Mouse (Mus musculus): ENCODE results near the gene Cenpv. TPM values are rescaled to one million over a fixed set of nuclear protein-coding genes. Genes with fewer than 3 reads are reported as not detected.

Gene Cenpv
- polyA plus RNA-seq, 1 experiment: 57.3 TPM

GRCm38 (mm10) chr11:62573959-62574702 is 35.1 kb upstream of the Cenpv start, which contains the start of gene Trpv2:
TSS of gene Trpv2 (plus strand) at chr11:62574486.
- H3K27ac ChIP-seq (ENCODE audit: insufficient read depth, low read length): no peak within 1 kb of the TSS
- TF ChIP-seq POLR2A (IDR thresholded peaks at IDR 0.05; ENCODE audit: extremely low read depth, insufficient read depth, low read length) (no peak), CTCF (IDR thresholded peaks at IDR 0.05; ENCODE audit: extremely low read depth, insufficient read depth, low read length) (no peak)
- H3K4me1 ChIP-seq (ENCODE audit: control insufficient read depth, insufficient read depth, low read length): no peaks in the 10 kb centered on the region
- peak within 1 kb of the TSS; percentile 63 for H3K4me3 ChIP-seq (ENCODE audit: insufficient read depth, low read length)

GRCm38 (mm10) chr11:62568300-62568699 is 29.2 kb upstream of the Cenpv start:
- Histone ChIP-seq H3K27ac (ENCODE audit: insufficient read depth, low read length) (no peak overlapping the region), H3K4me3 (ENCODE audit: insufficient read depth, low read length) (no peak overlapping the region), H3K4me1 (ENCODE audit: control insufficient read depth, insufficient read depth, low read length) (no peaks in the 10 kb centered on the region)
- no peak for TF ChIP-seq POLR2A (IDR thresholded peaks at IDR 0.05; ENCODE audit: extremely low read depth, insufficient read depth, low read length)
- TF ChIP-seq CTCF (IDR thresholded peaks at IDR 0.05; ENCODE audit: extremely low read depth, insufficient read depth, low read length): no peak

- H3K4me1 ChIP-seq (ENCODE audit: control insufficient read depth, insufficient read depth, low read length): no peaks in the 10 kb centered on the region
- H3K4me3 ChIP-seq (ENCODE audit: insufficient read depth, low read length): no peak overlapping the region
- TF ChIP-seq CTCF (IDR thresholded peaks at IDR 0.05; ENCODE audit: extremely low read depth, insufficient read depth, low read length): no peak
- no peak for TF ChIP-seq POLR2A (IDR thresholded peaks at IDR 0.05; ENCODE audit: extremely low read depth, insufficient read depth, low read length)
- H3K27ac ChIP-seq (ENCODE audit: insufficient read depth, low read length): no peak overlapping the region
These were observed 27.1 kb upstream of the Cenpv start for GRCm38 (mm10) chr11:62566211-62566610.

- no peak for TF ChIP-seq POLR2A (IDR thresholded peaks at IDR 0.05; ENCODE audit: extremely low read depth, insufficient read depth, low read length)
- TF ChIP-seq CTCF (IDR thresholded peaks at IDR 0.05; ENCODE audit: extremely low read depth, insufficient read depth, low read length): no peak
- H3K4me3 ChIP-seq (ENCODE audit: insufficient read depth, low read length): no peak overlapping the region
- H3K4me1 ChIP-seq (ENCODE audit: control insufficient read depth, insufficient read depth, low read length): no peaks in the 10 kb centered on the region
- H3K27ac ChIP-seq (ENCODE audit: insufficient read depth, low read length): no peak overlapping the region
These were observed 26.7 kb upstream of the Cenpv start for GRCm38 (mm10) chr11:62565747-62566146.

- TF ChIP-seq CTCF (IDR thresholded peaks at IDR 0.05; ENCODE audit: extremely low read depth, insufficient read depth, low read length) (no peak), POLR2A (IDR thresholded peaks at IDR 0.05; ENCODE audit: extremely low read depth, insufficient read depth, low read length) (no peak)
- Histone ChIP-seq H3K27ac (ENCODE audit: insufficient read depth, low read length) (no peak overlapping the region), H3K4me3 (ENCODE audit: insufficient read depth, low read length) (no peak overlapping the region), H3K4me1 (ENCODE audit: control insufficient read depth, insufficient read depth, low read length) (no peaks in the 10 kb centered on the region)
These were observed 24.5 kb upstream of the Cenpv start for GRCm38 (mm10) chr11:62563590-62563989.

- no peak for TF ChIP-seq CTCF (IDR thresholded peaks at IDR 0.05; ENCODE audit: extremely low read depth, insufficient read depth, low read length)
- TF ChIP-seq POLR2A (IDR thresholded peaks at IDR 0.05; ENCODE audit: extremely low read depth, insufficient read depth, low read length): no peak
- Histone ChIP-seq H3K4me1 (ENCODE audit: control insufficient read depth, insufficient read depth, low read length) (no peaks in the 10 kb centered on the region), H3K27ac (ENCODE audit: insufficient read depth, low read length) (no peak overlapping the region), H3K4me3 (ENCODE audit: insufficient read depth, low read length) (peak overlapping the region; percentile 23)
These were observed 21.5 kb upstream of the Cenpv start for GRCm38 (mm10) chr11:62560463-62561016.

- no peak overlapping the region for H3K27ac ChIP-seq (ENCODE audit: insufficient read depth, low read length)
- no peak overlapping the region for H3K4me3 ChIP-seq (ENCODE audit: insufficient read depth, low read length)
- TF ChIP-seq CTCF (IDR thresholded peaks at IDR 0.05; ENCODE audit: extremely low read depth, insufficient read depth, low read length) (no peak), POLR2A (IDR thresholded peaks at IDR 0.05; ENCODE audit: extremely low read depth, insufficient read depth, low read length) (no peak)
- peaks cover 3% of the 10 kb centered on the region; the same call in 1 of the 2 replicates for H3K4me1 ChIP-seq (ENCODE audit: control insufficient read depth, insufficient read depth, low read length)
These were observed 20.0 kb upstream of the Cenpv start for GRCm38 (mm10) chr11:62558961-62559646.

GRCm38 (mm10) chr11:62558152-62558551 is 19.1 kb upstream of the Cenpv start:
- no peak for TF ChIP-seq POLR2A (IDR thresholded peaks at IDR 0.05; ENCODE audit: extremely low read depth, insufficient read depth, low read length)
- no peak for TF ChIP-seq CTCF (IDR thresholded peaks at IDR 0.05; ENCODE audit: extremely low read depth, insufficient read depth, low read length)
- Histone ChIP-seq H3K4me1 (ENCODE audit: control insufficient read depth, insufficient read depth, low read length) (peaks cover 3% of the 10 kb centered on the region; the same call in 1 of the 2 replicates), H3K27ac (ENCODE audit: insufficient read depth, low read length) (no peak overlapping the region), H3K4me3 (ENCODE audit: insufficient read depth, low read length) (no peak overlapping the region)

- no peak for TF ChIP-seq CTCF (IDR thresholded peaks at IDR 0.05; ENCODE audit: extremely low read depth, insufficient read depth, low read length)
- no peak for TF ChIP-seq POLR2A (IDR thresholded peaks at IDR 0.05; ENCODE audit: extremely low read depth, insufficient read depth, low read length)
- H3K4me3 ChIP-seq (ENCODE audit: insufficient read depth, low read length): no peak overlapping the region
- H3K27ac ChIP-seq (ENCODE audit: insufficient read depth, low read length): no peak overlapping the region
- H3K4me1 ChIP-seq (ENCODE audit: control insufficient read depth, insufficient read depth, low read length): peaks cover 3% of the 10 kb centered on the region; the same call in 1 of the 2 replicates
These were observed 18.1 kb upstream of the Cenpv start for GRCm38 (mm10) chr11:62557205-62557604.
